Mouse (Mus musculus): ENCODE measurements around the gene Lgi1. TPM values are rescaled to one million over a fixed set of nuclear protein-coding genes. Genes with fewer than 3 reads are reported as not detected.

Lgi1 gene
- polyA plus RNA-seq, 1 experiment from 2014 or later: 1.6 TPM

DNA sequence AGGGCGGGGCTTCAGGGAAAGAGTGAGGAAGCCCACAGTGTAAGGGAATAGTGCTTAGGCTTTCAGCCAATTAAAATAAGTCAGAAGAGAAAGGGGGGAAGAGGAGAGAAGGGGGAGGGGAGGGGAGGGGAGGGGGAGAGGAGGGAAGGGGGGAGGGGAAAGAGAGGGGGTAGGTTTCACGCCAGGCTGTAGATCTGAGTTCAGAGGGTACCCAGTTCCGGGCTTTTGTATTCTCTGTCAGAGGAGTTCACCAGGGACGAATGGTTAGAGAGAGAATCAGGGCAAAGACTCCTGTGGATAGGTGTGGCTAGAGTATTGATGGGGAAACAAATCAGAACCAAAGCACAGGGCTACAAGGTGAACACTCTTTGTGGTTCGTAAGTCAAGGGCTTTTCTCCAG is 27.8 kb upstream of the Lgi1 start:
- H3K9ac ChIP-seq (ENCODE audit: low read depth, low read length): no peak overlapping the region
- ATAC-seq (ENCODE audit: low FRiP score, low TSS enrichment): no peak
- H3K27ac ChIP-seq (ENCODE audit: low read depth, low read length): no peak overlapping the region

GRCm38 (mm10) chr19:38237834-38238212 is 26.5 kb upstream of the Lgi1 start:
- Histone ChIP-seq H3K9ac (ENCODE audit: low read depth, low read length) (no peak overlapping the region), H3K4me1 (ENCODE audit: control insufficient read depth, insufficient read depth, low read length) (no peaks in the 10 kb centered on the region), H3K36me3 (ENCODE audit: control insufficient read depth, insufficient read depth, low read length) (no peaks in the 10 kb centered on the region), H3K27me3 (ENCODE audit: control insufficient read depth, insufficient read depth, low read length) (no peaks in the 10 kb centered on the region), H3K4me3 (ENCODE audit: low read length) (no peak overlapping the region), H3K9me3 (ENCODE audit: control insufficient read depth, low read length) (no peaks in the 10 kb centered on the region), H3K4me2 (replicated peaks; ENCODE audit: low read depth, low read length) (no peak overlapping the region), H3K27ac (ENCODE audit: low read depth, low read length) (no peak overlapping the region)
- 34% methylated on average over 3 of the region's 3 CpGs for WGBS
- peak; percentile 55; the same call in 1 of the 2 replicates for ATAC-seq (ENCODE audit: low FRiP score, low TSS enrichment)

More for the DNA sequence above, 27.8 kb upstream of the Lgi1 start:
- H3K27me3 ChIP-seq (ENCODE audit: control insufficient read depth, insufficient read depth, low read length): no peaks in the 10 kb centered on the region
- no peaks in the 10 kb centered on the region for H3K9me3 ChIP-seq (ENCODE audit: control insufficient read depth, low read length)
- no peak overlapping the region for H3K4me3 ChIP-seq (ENCODE audit: low read length)
- H3K36me3 ChIP-seq (ENCODE audit: control insufficient read depth, insufficient read depth, low read length): no peaks in the 10 kb centered on the region
- whole genome bisulfite sequencing: 64% methylated on average over 5 of the region's 5 CpGs
- H3K4me1 ChIP-seq (ENCODE audit: control insufficient read depth, insufficient read depth, low read length): no peaks in the 10 kb centered on the region
- H3K4me2 ChIP-seq (replicated peaks; ENCODE audit: low read depth, low read length): no peak overlapping the region

DNA sequence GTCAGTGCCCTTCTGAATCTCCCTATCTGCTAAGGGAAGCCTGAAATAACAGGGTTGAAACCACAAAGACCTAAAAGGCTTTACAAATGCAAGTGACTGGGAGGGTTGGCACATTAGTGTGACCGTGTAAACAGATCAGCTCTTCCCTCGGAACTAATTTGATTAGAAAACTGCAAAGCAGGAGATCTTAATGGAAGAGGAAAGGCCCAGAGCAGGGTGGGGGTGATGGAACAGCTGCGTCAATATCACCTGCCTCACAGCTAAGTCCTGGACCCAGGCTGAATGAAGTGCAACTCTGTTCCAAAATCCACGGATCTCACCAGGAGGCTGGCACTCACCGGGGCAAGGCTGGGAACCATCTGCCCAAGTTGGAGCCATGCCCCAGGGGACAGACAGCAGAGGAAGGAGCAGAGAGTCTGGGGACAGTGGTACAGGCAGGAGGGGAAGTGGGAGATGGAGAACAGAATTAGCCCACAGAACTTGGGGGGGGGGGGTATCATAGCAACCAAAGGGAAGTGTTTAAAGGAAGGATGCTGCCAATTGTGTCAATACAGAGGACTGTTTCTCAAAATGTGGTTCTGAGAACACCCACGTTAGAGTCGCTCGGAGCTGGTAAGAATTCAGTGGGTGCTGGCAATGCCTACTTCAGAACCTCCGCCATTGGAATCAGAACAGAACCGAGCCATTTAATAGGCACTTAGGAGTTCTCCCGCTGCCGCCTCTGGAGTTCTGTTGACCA is 26.0 kb upstream of the Lgi1 start:
- Histone ChIP-seq H3K9me3 (ENCODE audit: control insufficient read depth, low read length) (no peaks in the 10 kb centered on the region), H3K9ac (ENCODE audit: low read depth, low read length) (no peak overlapping the region), H3K4me3 (ENCODE audit: low read length) (no peak overlapping the region), H3K4me1 (ENCODE audit: control insufficient read depth, insufficient read depth, low read length) (no peaks in the 10 kb centered on the region), H3K4me2 (replicated peaks; ENCODE audit: low read depth, low read length) (no peak overlapping the region), H3K27ac (ENCODE audit: low read depth, low read length) (no peak overlapping the region), H3K27me3 (ENCODE audit: control insufficient read depth, insufficient read depth, low read length) (no peaks in the 10 kb centered on the region), H3K36me3 (ENCODE audit: control insufficient read depth, insufficient read depth, low read length) (no peaks in the 10 kb centered on the region)
- 69% methylated on average over 12 of the region's 12 CpGs for WGBS
- no peak for ATAC-seq (ENCODE audit: low FRiP score, low TSS enrichment)

DNA sequence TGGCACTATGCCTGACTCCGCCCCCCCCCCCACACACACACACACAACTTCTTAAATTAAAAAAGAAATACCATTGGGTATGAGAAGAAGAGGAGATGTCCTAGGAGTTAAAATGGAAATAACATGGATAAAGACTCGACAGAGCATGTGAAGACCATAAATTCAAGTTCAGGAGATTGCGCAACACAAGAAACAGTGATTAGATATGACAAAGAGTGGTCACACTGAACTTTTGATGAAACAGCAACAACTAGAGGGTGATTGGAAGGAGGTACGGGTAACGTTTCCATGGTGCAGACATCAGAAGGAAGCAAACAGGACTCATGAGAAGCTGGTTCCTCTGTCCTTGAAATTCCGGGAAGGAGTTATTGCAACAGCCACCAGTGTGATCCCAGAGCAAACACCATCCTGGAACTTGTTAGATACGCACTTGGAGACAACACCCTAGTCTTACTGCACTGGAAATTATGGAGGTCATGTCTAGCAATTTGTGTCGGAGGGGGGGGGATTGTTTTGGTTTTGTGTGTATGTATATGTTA is 22.0 kb upstream of the Lgi1 start:
- H3K4me3 ChIP-seq (ENCODE audit: low read length): no peak overlapping the region
- WGBS: 86% methylated on average over 8 of the region's 8 CpGs

DNA sequence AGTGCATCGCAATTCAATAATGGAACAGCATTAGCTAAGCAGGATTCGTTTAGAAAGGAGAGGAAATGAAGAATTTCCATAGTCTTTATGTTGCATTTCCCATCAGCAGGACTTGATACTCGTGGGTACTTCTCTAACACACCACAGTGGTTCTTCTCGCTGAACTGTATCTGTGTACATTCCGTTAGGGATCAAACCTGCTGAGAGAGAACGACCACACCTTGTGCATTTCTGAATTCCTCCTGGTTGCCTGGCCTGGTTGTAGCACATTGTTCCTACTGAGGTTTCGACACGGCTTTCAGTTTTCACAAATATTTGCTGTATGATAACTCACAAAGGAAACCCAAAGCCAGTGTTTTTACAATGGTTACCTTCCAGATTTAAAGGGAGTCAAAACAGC is 19.6 kb upstream of the Lgi1 start:
- H3K36me3 ChIP-seq (ENCODE audit: control insufficient read depth, insufficient read depth, low read length): no peaks in the 10 kb centered on the region
- H3K9ac ChIP-seq (ENCODE audit: low read depth, low read length): no peak overlapping the region
- WGBS: 74% methylated on average over 8 of the region's 8 CpGs
- no peak overlapping the region for H3K27ac ChIP-seq (ENCODE audit: low read depth, low read length)
- H3K27me3 ChIP-seq (ENCODE audit: control insufficient read depth, insufficient read depth, low read length): no peaks in the 10 kb centered on the region
- ATAC-seq (ENCODE audit: low FRiP score, low TSS enrichment): no peak
- no peaks in the 10 kb centered on the region; the same call in 1 of the 2 replicates for H3K4me1 ChIP-seq (ENCODE audit: control insufficient read depth, insufficient read depth, low read length)
- no peaks in the 10 kb centered on the region for H3K9me3 ChIP-seq (ENCODE audit: control insufficient read depth, low read length)
- no peak overlapping the region for H3K4me3 ChIP-seq (ENCODE audit: low read length)
- no peak overlapping the region for H3K4me2 ChIP-seq (replicated peaks; ENCODE audit: low read depth, low read length)

More for the DNA sequence above, 22.0 kb upstream of the Lgi1 start:
- no peak for ATAC-seq (ENCODE audit: low FRiP score, low TSS enrichment)
- H3K27me3 ChIP-seq (ENCODE audit: control insufficient read depth, insufficient read depth, low read length): no peaks in the 10 kb centered on the region
- H3K9me3 ChIP-seq (ENCODE audit: control insufficient read depth, low read length): no peaks in the 10 kb centered on the region
- no peak overlapping the region for H3K27ac ChIP-seq (ENCODE audit: low read depth, low read length)
- no peak overlapping the region for H3K9ac ChIP-seq (ENCODE audit: low read depth, low read length)
- H3K4me1 ChIP-seq (ENCODE audit: control insufficient read depth, insufficient read depth, low read length): no peaks in the 10 kb centered on the region; the same call in 1 of the 2 replicates
- H3K4me2 ChIP-seq (replicated peaks; ENCODE audit: low read depth, low read length): no peak overlapping the region
- H3K36me3 ChIP-seq (ENCODE audit: control insufficient read depth, insufficient read depth, low read length): no peaks in the 10 kb centered on the region

DNA sequence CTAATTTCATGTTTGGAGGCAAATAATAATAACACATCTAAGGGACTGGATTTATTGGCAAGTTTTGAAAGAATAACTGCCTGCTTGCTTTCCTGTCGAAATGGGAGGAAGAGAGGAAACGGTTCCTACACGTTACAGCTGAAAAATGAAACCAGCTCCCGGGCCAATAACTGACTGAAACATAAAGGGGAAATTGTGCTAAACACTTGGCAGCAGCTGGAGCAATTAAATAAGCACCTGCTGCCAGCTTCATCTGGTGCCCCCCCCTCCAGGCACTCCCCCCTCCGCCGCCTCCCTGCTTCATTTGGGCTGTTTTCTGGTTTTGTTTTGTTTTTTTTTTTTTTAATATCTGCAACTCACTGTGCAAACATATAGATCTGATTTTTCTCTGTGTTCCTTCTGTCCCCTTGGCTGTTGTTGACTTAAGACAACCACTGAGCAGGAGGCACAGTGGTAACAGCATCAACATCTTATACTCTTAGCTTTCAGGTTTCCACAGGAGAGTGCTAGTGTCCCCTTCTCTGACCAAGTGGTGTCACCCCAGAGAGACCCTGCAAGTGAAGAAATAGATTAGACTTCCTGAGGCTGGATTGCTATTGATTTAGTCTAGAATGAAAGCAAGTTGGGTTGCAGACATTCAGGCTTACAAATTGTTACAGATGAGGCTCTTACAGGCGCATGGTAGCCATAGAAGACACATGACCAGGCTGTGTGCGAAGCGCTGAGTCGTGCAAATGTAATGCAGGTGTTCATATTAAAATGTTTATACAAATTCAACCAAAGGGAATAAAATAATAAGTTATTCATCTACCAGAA is 18.8 kb upstream of the Lgi1 start:
- Histone ChIP-seq H3K27me3 (ENCODE audit: control insufficient read depth, insufficient read depth, low read length) (no peaks in the 10 kb centered on the region), H3K4me3 (ENCODE audit: low read length) (no peak overlapping the region), H3K9ac (ENCODE audit: low read depth, low read length) (no peak overlapping the region), H3K4me2 (replicated peaks; ENCODE audit: low read depth, low read length) (no peak overlapping the region), H3K27ac (ENCODE audit: low read depth, low read length) (no peak overlapping the region), H3K36me3 (ENCODE audit: control insufficient read depth, insufficient read depth, low read length) (no peaks in the 10 kb centered on the region), H3K9me3 (ENCODE audit: control insufficient read depth, low read length) (no peaks in the 10 kb centered on the region), H3K4me1 (ENCODE audit: control insufficient read depth, insufficient read depth, low read length) (no peaks in the 10 kb centered on the region; the same call in 1 of the 2 replicates)
- WGBS: 49% methylated on average over 10 of the region's 10 CpGs
- no peak for ATAC-seq (ENCODE audit: low FRiP score, low TSS enrichment)

- no peaks in the 10 kb centered on the region for H3K27me3 ChIP-seq (ENCODE audit: control insufficient read depth, insufficient read depth, low read length)
- no peaks in the 10 kb centered on the region for H3K36me3 ChIP-seq (ENCODE audit: control insufficient read depth, insufficient read depth, low read length)
- H3K9me3 ChIP-seq (ENCODE audit: control insufficient read depth, low read length): no peaks in the 10 kb centered on the region
- H3K27ac ChIP-seq (ENCODE audit: low read depth, low read length): no peak overlapping the region
- H3K4me3 ChIP-seq (ENCODE audit: low read length): no peak overlapping the region
- H3K4me2 ChIP-seq (replicated peaks; ENCODE audit: low read depth, low read length): no peak overlapping the region
- ATAC-seq (ENCODE audit: low FRiP score, low TSS enrichment): no peak
- 71% methylated on average over 7 of the region's 7 CpGs for WGBS
- no peak overlapping the region for H3K9ac ChIP-seq (ENCODE audit: low read depth, low read length)
- no peaks in the 10 kb centered on the region; the same call in 1 of the 2 replicates for H3K4me1 ChIP-seq (ENCODE audit: control insufficient read depth, insufficient read depth, low read length)
Measured at GRCm38 (mm10) chr19:38246177-38246622, 18.1 kb upstream of the Lgi1 start.

- H3K36me3 ChIP-seq (ENCODE audit: control insufficient read depth, insufficient read depth, low read length): no peaks in the 10 kb centered on the region
- no peak overlapping the region for H3K4me2 ChIP-seq (replicated peaks; ENCODE audit: low read depth, low read length)
- no peaks in the 10 kb centered on the region for H3K27me3 ChIP-seq (ENCODE audit: control insufficient read depth, insufficient read depth, low read length)
- H3K4me3 ChIP-seq (ENCODE audit: low read length): no peak overlapping the region
- no peak for ATAC-seq (ENCODE audit: low FRiP score, low TSS enrichment)
- no peaks in the 10 kb centered on the region; the same call in 1 of the 2 replicates for H3K4me1 ChIP-seq (ENCODE audit: control insufficient read depth, insufficient read depth, low read length)
- H3K9me3 ChIP-seq (ENCODE audit: control insufficient read depth, low read length): no peaks in the 10 kb centered on the region
- no peak overlapping the region for H3K27ac ChIP-seq (ENCODE audit: low read depth, low read length)
- WGBS: 87% methylated on average over 8 of the region's 8 CpGs
- H3K9ac ChIP-seq (ENCODE audit: low read depth, low read length): no peak overlapping the region
Measured at GRCm38 (mm10) chr19:38249627-38250026, 14.7 kb upstream of the Lgi1 start.

DNA sequence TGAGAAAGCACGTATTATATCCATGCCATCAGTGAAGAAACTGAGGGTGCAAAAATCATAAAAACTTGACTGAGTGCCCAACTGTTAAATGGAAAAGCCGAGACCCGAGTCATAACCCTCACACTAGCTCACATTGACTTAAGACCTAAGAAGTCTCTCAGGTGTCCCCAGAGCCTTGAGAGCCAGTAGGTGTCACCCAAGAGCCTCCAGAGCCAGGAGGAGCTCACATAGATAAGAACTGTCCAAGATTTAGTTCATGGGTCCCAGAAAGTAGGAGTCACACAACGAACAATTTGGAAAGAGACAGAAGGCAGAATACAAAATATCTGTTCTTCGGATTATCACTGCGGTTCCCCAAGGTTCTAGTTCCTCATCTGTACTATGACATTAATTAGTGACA is 10.5 kb upstream of the Lgi1 start:
- no peak overlapping the region for H3K4me3 ChIP-seq (ENCODE audit: low read length)

More for the DNA sequence above, 10.5 kb upstream of the Lgi1 start:
- Histone ChIP-seq H3K4me2 (replicated peaks; ENCODE audit: low read depth, low read length) (no peak overlapping the region), H3K9me3 (ENCODE audit: control insufficient read depth, low read length) (no peaks in the 10 kb centered on the region), H3K27ac (ENCODE audit: low read depth, low read length) (no peak overlapping the region), H3K27me3 (ENCODE audit: control insufficient read depth, insufficient read depth, low read length) (no peaks in the 10 kb centered on the region), H3K4me1 (ENCODE audit: control insufficient read depth, insufficient read depth, low read length) (no peaks in the 10 kb centered on the region), H3K36me3 (ENCODE audit: control insufficient read depth, insufficient read depth, low read length) (no peaks in the 10 kb centered on the region), H3K9ac (ENCODE audit: low read depth, low read length) (no peak overlapping the region)
- 58% methylated on average over 6 of the region's 6 CpGs for WGBS
- no peak for ATAC-seq (ENCODE audit: low FRiP score, low TSS enrichment)
